Mouse (Mus musculus) kidney, adult 2 months (tissue): ENCODE measurements at regions not wholly inside any gene's neighbourhood (a gene's known extent, or its start where the extent isn't known, plus 50 kb on each side); places are given as distances from the start of the nearest gene placed in this dataset.

ENCODE experiments used
- DNase-seq: peaks from one replicate; pipeline ENCODE4 v3.0.0; 2021
- H3K27ac ChIP-seq: fragments of 200-500 bp; 2 replicates; pipeline ENCODE4 v1.5.1; 2012; ENCODE audit warnings: low read depth, low read length, control low read depth, inconsistent platforms; ENCODE audit not compliant: insufficient read depth
- H3K27me3 ChIP-seq: fragments of 200-500 bp; replicated peaks from 2 replicates; pipeline ENCODE4 v1.6.1; 2012; ENCODE audit warnings: mild to moderate bottlenecking, moderate library complexity, low read length, inconsistent platforms; ENCODE audit not compliant: control insufficient read depth, insufficient read depth
- H3K36me3 ChIP-seq: fragments of 200-500 bp; 2 replicates; pipeline ENCODE4 v1.6.1; 2012; ENCODE audit warnings: mild to moderate bottlenecking, moderate library complexity, low read length, inconsistent platforms; ENCODE audit not compliant: control insufficient read depth, insufficient read depth
- H3K4me1 ChIP-seq: fragments of 200-500 bp; 2 replicates; pipeline ENCODE4 v1.6.1; 2011; ENCODE audit warnings: low read length; ENCODE audit not compliant: control insufficient read depth, insufficient read depth
- H3K4me3 ChIP-seq: fragments of 200-500 bp; 2 replicates; pipeline ENCODE4 v1.5.1; 2011; ENCODE audit warnings: mild to moderate bottlenecking, low read depth, low read length, control low read depth; ENCODE audit not compliant: insufficient read depth
- CTCF ChIP-seq: fragments of 200-500 bp; conservative IDR thresholded peaks from 2 replicates; pipeline ENCODE4 v1.5.1; 2011; ENCODE audit warnings: low read depth, mild to moderate bottlenecking, control low read depth, low read length, moderate library complexity, mixed read lengths; ENCODE audit not compliant: insufficient read depth, insufficient read length
- POLR2A ChIP-seq: fragments of 200-500 bp; IDR thresholded peaks from one replicate; pipeline ENCODE4 v1.6.1; 2011; ENCODE audit warnings: low read depth, low read length, control low read depth
- whole genome bisulfite sequencing: fragments of 180-500 bp; shearing (Covaris S2); methylation state at CpG from one replicate; pipeline ENCODE4 v1.1.7; 2018; 5-methylcytosine and 5-hydroxymethylcytosine counted together

- Histone ChIP-seq H3K4me3 (peak overlapping the region; percentile 77), H3K36me3 (no peaks in the 10 kb centered on the region), H3K27me3 (no peaks in the 10 kb centered on the region), H3K27ac (no peak overlapping the region), H3K4me1 (no peaks in the 10 kb centered on the region; the same call in 1 of the 2 replicates)
- DNase-seq: no peak
- TF ChIP-seq POLR2A (no peak), CTCF (no peak)
- 6% methylated on average over 16 of the region's 16 CpGs for WGBS
Measured at GRCm38 (mm10) chr13:107887366-107888230, 156.6 kb upstream of the Smim15 start.

- no peak for DNase-seq
- no peak overlapping the region for H3K4me3 ChIP-seq
- peaks cover 8% of the 10 kb centered on the region; the same call in 1 of the 2 replicates for H3K4me1 ChIP-seq
- no peak overlapping the region for H3K27ac ChIP-seq
- no peaks in the 10 kb centered on the region for H3K36me3 ChIP-seq
- no peaks in the 10 kb centered on the region for H3K27me3 ChIP-seq
- WGBS: 84% methylated on average over 3 of the region's 3 CpGs
- TF ChIP-seq POLR2A (no peak), CTCF (no peak)
Measured at GRCm38 (mm10) chr13:107884836-107885235, 159.4 kb upstream of the Smim15 start.

GRCm38 (mm10) chr13:107882337-107882736 lies 161.9 kb upstream of the Smim15 start:
- Histone ChIP-seq H3K4me3 (no peak overlapping the region), H3K27ac (no peak overlapping the region), H3K4me1 (peaks cover 10% of the 10 kb centered on the region; the same call in 1 of the 2 replicates), H3K36me3 (no peaks in the 10 kb centered on the region), H3K27me3 (no peaks in the 10 kb centered on the region)
- DNase-seq: no peak
- WGBS: 57% methylated on average over 5 of the region's 5 CpGs
- no peak for TF ChIP-seq POLR2A
- TF ChIP-seq CTCF: no peak

DNA sequence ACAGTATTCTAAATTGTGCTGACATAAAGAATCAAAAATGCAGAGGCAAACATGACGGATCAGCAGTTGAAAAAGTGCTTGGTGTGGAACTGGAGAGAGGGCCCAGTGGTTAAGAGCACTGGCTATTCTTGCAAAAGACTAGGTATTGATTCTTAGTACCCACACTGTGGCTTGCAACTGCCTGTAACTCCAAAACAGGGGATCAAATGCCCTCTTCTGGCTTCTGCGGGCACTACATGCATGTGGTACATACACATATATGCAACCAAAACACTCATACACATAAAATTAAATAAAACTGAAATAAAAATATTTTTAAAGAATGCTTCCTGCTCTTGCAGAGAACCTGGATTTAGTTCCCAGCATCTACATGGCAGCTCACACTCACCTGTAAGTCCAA lies 163.7 kb upstream of the Smim15 start:
- Histone ChIP-seq H3K36me3 (no peaks in the 10 kb centered on the region), H3K27me3 (no peaks in the 10 kb centered on the region), H3K4me1 (peaks cover 10% of the 10 kb centered on the region; the same call in 1 of the 2 replicates), H3K27ac (no peak overlapping the region), H3K4me3 (no peak overlapping the region)
- no peak for TF ChIP-seq POLR2A
- WGBS: 99% methylated on average over 2 of the region's 2 CpGs
- DNase-seq: no peak

GRCm38 (mm10) chr13:107879535-107879934 lies 164.7 kb upstream of the Smim15 start:
- no peak for TF ChIP-seq CTCF
- TF ChIP-seq POLR2A: no peak
- Histone ChIP-seq H3K4me1 (peaks cover 10% of the 10 kb centered on the region; the same call in 1 of the 2 replicates), H3K36me3 (no peaks in the 10 kb centered on the region), H3K4me3 (no peak overlapping the region), H3K27me3 (no peaks in the 10 kb centered on the region), H3K27ac (no peak overlapping the region)
- peak; percentile 78 for DNase-seq
- 40% methylated on average over 7 of the region's 8 CpGs for WGBS

GRCm38 (mm10) chr13:107878980-107879379 lies 165.3 kb upstream of the Smim15 start:
- no peaks in the 10 kb centered on the region for H3K36me3 ChIP-seq
- WGBS: 59% methylated on average over 3 of the region's 3 CpGs
- no peak for DNase-seq
- no peaks in the 10 kb centered on the region for H3K27me3 ChIP-seq
- TF ChIP-seq POLR2A: no peak
- TF ChIP-seq CTCF: no peak
- H3K27ac ChIP-seq: no peak overlapping the region
- H3K4me3 ChIP-seq: no peak overlapping the region
- H3K4me1 ChIP-seq: peaks cover 11% of the 10 kb centered on the region

GRCm38 (mm10) chr13:107873244-107873667 lies 171.0 kb upstream of the Smim15 start:
- TF ChIP-seq POLR2A (no peak), CTCF (no peak)
- Histone ChIP-seq H3K27me3 (no peaks in the 10 kb centered on the region), H3K27ac (no peak overlapping the region), H3K4me1 (peaks cover 4% of the 10 kb centered on the region), H3K36me3 (no peaks in the 10 kb centered on the region), H3K4me3 (no peak overlapping the region)
- DNase-seq: no peak
- 44% methylated on average over 2 of the region's 2 CpGs for WGBS
